ENCODE assay signal across 18 mouse cellular contexts in the genomic region with DNA sequence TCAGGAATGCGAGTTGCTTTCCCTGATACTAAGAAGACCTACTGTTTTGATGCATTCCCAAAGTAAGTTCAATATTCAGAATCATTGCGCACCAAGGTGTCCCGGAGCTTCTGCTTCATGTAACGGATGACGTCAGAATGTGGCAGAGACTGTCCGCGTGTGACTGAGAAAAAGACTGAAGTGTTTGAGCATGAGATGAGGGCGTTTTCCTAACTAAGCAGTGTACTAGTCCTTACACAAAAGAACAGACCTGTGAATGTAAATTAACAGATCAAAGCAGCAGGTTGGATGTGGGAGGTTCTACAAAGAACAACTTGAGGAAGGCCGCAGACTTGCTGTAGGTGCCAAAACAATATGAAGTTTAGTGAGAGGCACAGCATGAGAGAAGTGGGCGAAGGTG. TPM values are rescaled to one million over a fixed set of nuclear protein-coding genes. Genes with fewer than 3 reads are reported as not detected.
DNase-seq lines count a peak whose midpoint lies in the region; TF ChIP-seq lines count a peak whose summit lies in the region.
"Had no signal": no experiment of that assay in that cellular context is flagged by ENCODE, and none has a peak within 500 bp of the region (broad histone marks: within the 10 kb centered on the region; RNA-seq: fewer than 3 reads in every experiment).

No protein-coding gene starts in this region.

- no peak overlapping the region for H3K4me3 ChIP-seq in layer of hippocampus, adult 2 months
- H3K4me3 ChIP-seq: embryonic facial prominence, embryonic 10.5 days; embryonic facial prominence, embryonic 12.5 days; forebrain, embryonic 13.5 days; forebrain, embryonic 15.5 days had no signal

- no peak for DNase-seq in layer of hippocampus, adult 2 months (ENCODE audit: low spot score in 2 of 2)
- DNase-seq in layer of hippocampus, adult 11-12 months (ENCODE audit: low spot score): no peak
- peak; percentile 58 for DNase-seq in R1 (ENCODE audit: low read depth, low spot score)
- DNase-seq in brain, adult 2 months (ENCODE audit: low read depth, low spot score): peak; percentile 32
- DNase-seq in adrenal gland, postnatal 10 days: no peak
- no peak for DNase-seq in heart, adult 18-20 months
- DNase-seq: adrenal gland, adult 8-10 months; adrenal gland, postnatal 25 days; cerebellum, adult 11-12 months; cerebellum, adult 2 months; cerebellum, adult 9-10 months; cerebellum, postnatal 10 days; cerebellum, postnatal 25 days; forebrain, postnatal 0 days had no signal

- peak overlapping the region; percentile 46; the same call in 1 of the 2 replicates for H3K27ac ChIP-seq in layer of hippocampus, adult 2 months
- H3K27ac ChIP-seq: embryonic facial prominence, embryonic 10.5 days; embryonic facial prominence, embryonic 12.5 days; forebrain, embryonic 13.5 days; forebrain, embryonic 15.5 days had no signal

- no peak for TF ChIP-seq CTCF in layer of hippocampus, adult 2 months (conservative IDR thresholded peaks at IDR 0.05)

RNA-seq across cellular contexts. Expression of a gene that starts 28.0 kb away (rescaled TPM):
- 10 to 100 TPM; 41.4 to 45.8 TPM for total RNA-seq in layer of hippocampus, adult 2 months (2021)
- 10 to 100 TPM; 52.8 to 52.9 TPM for total RNA-seq in adrenal gland, postnatal 10 days (2021)
- total RNA-seq in heart, adult 18-20 months (2021): 10 to 100 TPM; 11.3 to 12.2 TPM

RNA-seq across cellular contexts. Expression of a gene that starts 28.2 kb away (rescaled TPM):
- total RNA-seq in layer of hippocampus, adult 2 months (2021): 10 to 100 TPM; 25.0 to 28.2 TPM
- 10 to 100 TPM; 31.6 to 36.4 TPM for total RNA-seq in adrenal gland, postnatal 10 days (2021)
- 10 to 100 TPM; 12.4 to 13.4 TPM for total RNA-seq in heart, adult 18-20 months (2021)

Comparison
In these comparisons a context has a peak if more than half of its experiments do, and no peak if none do; other contexts are left out.
1. DNase-seq: peak in R1 (single experiment) and brain, adult 2 months (single experiment); none in layer of hippocampus, adult 2 months (0 of 2), layer of hippocampus, adult 11-12 months (single experiment), adrenal gland, postnatal 10 days (single experiment) and heart, adult 18-20 months (0 of 2).